Mouse (Mus musculus) CH12.LX (cell line): Measurements from ENCODE around the gene Olfr981. TPM values are rescaled to one million over a fixed set of nuclear protein-coding genes. Genes with fewer than 3 reads are reported as not detected.

Experiments
- DNase-seq: peaks from one replicate; pipeline ENCODE4 v3.0.0-alpha.2; 2013; ENCODE audit errors: extremely low read depth
- H3K27ac ChIP-seq: 2 replicates; pipeline ENCODE4 v1.5.1; 2012; ENCODE audit warnings: low read depth, mild to moderate bottlenecking, control low read depth, moderate library complexity; ENCODE audit not compliant: insufficient read depth
- H3K27me3 ChIP-seq: replicated peaks from 2 replicates; pipeline ENCODE3; 2012; ENCODE audit warnings: inconsistent platforms
- H3K36me3 ChIP-seq, 2 experiments: replicated peaks in 1 of 2; 2 replicates each; pipeline versions ENCODE3 to v1.6.1; 2012; ENCODE audit warnings: inconsistent platforms in 1 of 2, low read length in 1 of 2, mild to moderate bottlenecking in 1 of 2, mixed read lengths in 1 of 2, moderate library complexity in 1 of 2; ENCODE audit not compliant: control insufficient read depth in 1 of 2, insufficient read depth in 1 of 2
- H3K4me1 ChIP-seq, 2 experiments: 2 replicates each; pipeline ENCODE4 v1.6.1; 2012; ENCODE audit warnings: inconsistent platforms in 1 of 2, moderate library complexity in 1 of 2; ENCODE audit not compliant: insufficient read depth in 2 of 2, control insufficient read depth in 1 of 2
- H3K4me2 ChIP-seq: 2 replicates; pipeline ENCODE4 v1.6.1; 2012; ENCODE audit warnings: low read depth, mild to moderate bottlenecking, control low read depth; ENCODE audit not compliant: poor library complexity, insufficient read depth, severe bottlenecking
- H3K4me3 ChIP-seq, 3 experiments: fragments of 150-350 bp in 1 of 3; sonication (generic) in 1 of 3; replicated peaks in 1 of 3; 2 replicates each; pipeline versions ENCODE3 to v1.5.1; 2011 to 2012; ENCODE audit warnings: low read depth in 2 of 3, low read length in 2 of 3, mild to moderate bottlenecking in 2 of 3, moderate library complexity in 2 of 3, control low read depth in 1 of 3, improper control_type of control experiment in 1 of 3, inconsistent platforms in 1 of 3, mixed read lengths in 1 of 3; ENCODE audit not compliant: poor library complexity in 1 of 3
- H3K79me2 ChIP-seq: replicated peaks from 2 replicates; pipeline ENCODE4 v1.6.1; 2012; ENCODE audit warnings: mild to moderate bottlenecking, moderate library complexity; ENCODE audit not compliant: control insufficient read depth, poor library complexity, insufficient read depth, severe bottlenecking; ENCODE audit errors: extremely low read depth
- H3K9ac ChIP-seq: 2 replicates; pipeline ENCODE4 v1.6.1; 2012; ENCODE audit warnings: low read depth, mild to moderate bottlenecking, control low read depth, moderate library complexity; ENCODE audit not compliant: insufficient read depth
- H3K9me3 ChIP-seq: replicated peaks from 2 replicates; pipeline ENCODE3; 2012; ENCODE audit warnings: low read length, inconsistent platforms, mixed read lengths
- CHD2 ChIP-seq: IDR thresholded peaks from 2 replicates; pipeline ENCODE4 v1.6.1; 2011; ENCODE audit warnings: low read length, improper control_type of control experiment
- E2F4 ChIP-seq: IDR thresholded peaks from 2 replicates; pipeline ENCODE4 v1.6.1; 2011; ENCODE audit warnings: low read depth, low read length, improper control_type of control experiment; ENCODE audit not compliant: insufficient replicate concordance
- ELF1 ChIP-seq: IDR thresholded peaks from 2 replicates; pipeline ENCODE4 v1.6.1; 2014; ENCODE audit warnings: low read depth, mild to moderate bottlenecking, inconsistent platforms, low read length, improper control_type of control experiment
- IRF4 ChIP-seq: IDR thresholded peaks from 2 replicates; pipeline ENCODE4 v1.6.1; 2014; ENCODE audit warnings: low read depth, mild to moderate bottlenecking, inconsistent platforms, low read length, improper control_type of control experiment
- PAX5 ChIP-seq: IDR thresholded peaks from 2 replicates; pipeline ENCODE4 v1.6.1; 2012; ENCODE audit warnings: low read length, inconsistent platforms, mixed read lengths
- RAD21 ChIP-seq: IDR thresholded peaks from 2 replicates; pipeline ENCODE4 v1.6.1; 2011; ENCODE audit warnings: low read depth, mild to moderate bottlenecking, low read length, improper control_type of control experiment, moderate library complexity
- RCOR1 ChIP-seq: conservative IDR thresholded peaks from 2 replicates; pipeline ENCODE4 v1.6.1; 2012; ENCODE audit warnings: low read depth, mild to moderate bottlenecking, inconsistent platforms, low read length, improper control_type of control experiment
- USF1 ChIP-seq: IDR thresholded peaks from 2 replicates; pipeline ENCODE4 v1.6.1; 2014; ENCODE audit warnings: low read depth, mild to moderate bottlenecking, inconsistent platforms, low read length, improper control_type of control experiment
- USF2 ChIP-seq: conservative IDR thresholded peaks from 2 replicates; pipeline ENCODE4 v1.6.1; 2011; ENCODE audit warnings: low read depth, low read length, improper control_type of control experiment
- ZNF384 ChIP-seq: IDR thresholded peaks from 2 replicates; pipeline ENCODE4 v1.6.1; 2012; ENCODE audit warnings: low read depth, low read length, improper control_type of control experiment, inconsistent platforms
- dilution Hi-C: fragments of 300-500 bp; cut with MboI; formaldehyde crosslinking; loops from 2 replicates; pipeline ENCODE4 v1.14.3; 2020; ENCODE audit warnings: low sequenced_read_pairs; ENCODE audit not compliant: extremely low pct_unique_long_range_greater_than_20kb, extremely low pct_ligation_motif_present
- in situ Hi-C: fragments of 300-500 bp; cut with MboI; formaldehyde crosslinking; loops from 3 replicates; pipeline ENCODE4 v1.14.3; 2019; ENCODE audit warnings: low sequenced_read_pairs, low pct_ligation_motif_present, low pct_unique_long_range_greater_than_20kb, mixed read lengths
- polyA plus RNA-seq: library from polyadenylated mRNA; unstranded; fragments of >175 nt; gene quantifications from 2 replicates; pipeline ENCODE4 v1.2.1, GENCODE M21; 2012; ENCODE audit warnings: low read depth; ENCODE audit not compliant: insufficient read length
- total RNA-seq, 2 experiments: library from RNA; depleted of rRNA; stranded (reverse); fragments of 300-350 nt in 1 of 2; fragments of >200 nt in 1 of 2; gene quantifications; 2 replicates each; pipeline ENCODE4 v1.2.3; 2012 to 2014

The Olfr981 gene
- total and polyA plus RNA-seq, 3 experiments: not detected

- dilution Hi-C loops (no loop called here), in situ Hi-C loops (no loop called here)
- no peak within 1 kb of the TSS for H3K4me3 ChIP-seq
- H3K9me3 ChIP-seq: no peaks in the 10 kb centered on the region
- H3K4me1 ChIP-seq: peaks cover 0 to 4% of the 10 kb centered on the region in 2 experiments; a peak in 2 of 4 replicates
- no peak within 1 kb of the TSS for H3K9ac ChIP-seq
- no peak for DNase-seq
- H3K27ac ChIP-seq: no peak within 1 kb of the TSS
- H3K36me3 ChIP-seq: no peaks in the 10 kb centered on the region
- no peak within 1 kb of the TSS for H3K4me2 ChIP-seq
- no peaks in the 10 kb centered on the region for H3K27me3 ChIP-seq
- no peak for TF ChIP-seq RCOR1
- TF ChIP-seq ELF1: no peak
- no peak for TF ChIP-seq E2F4
- H3K79me2 ChIP-seq: no peaks in the 10 kb centered on the region
These were observed 17.9 kb upstream of the Olfr981 start, which contains the start of gene Olfr979 for GRCm38 (mm10) chr9:40003365-40003764. TSS of gene Olfr979 (minus strand) at chr9:40003465.

- dilution Hi-C loops: no loop called here
These were observed 11.8 kb upstream of the Olfr981 start, which contains the start of gene Olfr980 for GRCm38 (mm10) chr9:40009482-40009881. TSS of gene Olfr980 (minus strand) at chr9:40009582.

DNA sequence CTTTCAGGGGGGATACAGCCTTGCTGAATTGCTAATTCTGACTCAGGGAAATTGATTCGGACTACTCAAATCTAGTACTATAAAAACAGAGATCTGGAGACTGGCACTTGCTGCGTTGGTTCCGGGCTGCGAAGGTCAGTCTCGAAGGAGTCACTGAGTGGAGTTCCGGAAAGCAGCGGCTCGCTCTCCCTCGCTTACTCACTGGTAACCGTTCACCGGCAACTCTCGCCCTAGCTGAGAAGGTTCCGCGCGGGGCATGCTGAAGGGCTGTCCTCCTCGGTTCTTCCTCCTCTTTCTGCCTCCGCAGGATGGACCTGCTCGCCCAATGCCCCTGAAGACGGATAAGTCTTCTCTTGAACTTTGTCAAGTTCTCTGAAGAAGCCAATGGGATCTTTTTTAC, 28.9 kb downstream of the Olfr981 start:
- H3K79me2 ChIP-seq: no peaks in the 10 kb centered on the region
- dilution Hi-C loops: no loop called here
- TF ChIP-seq USF1 (no peak), CHD2 (no peak), PAX5 (no peak), ZNF384 (no peak), RAD21 (no peak)

More at GRCm38 (mm10) chr9:40009482-40009881, 11.8 kb upstream of the Olfr981 start, which contains the start of gene Olfr980:
- no peaks in the 10 kb centered on the region for H3K79me2 ChIP-seq
- H3K4me2 ChIP-seq: no peak within 1 kb of the TSS
- H3K9me3 ChIP-seq: no peaks in the 10 kb centered on the region
- TF ChIP-seq IRF4: no peak
- TF ChIP-seq USF2: no peak
- H3K4me1 ChIP-seq: no peaks in the 10 kb centered on the region
- in situ Hi-C loops: no loop called here
- no peak for DNase-seq
- no peaks in the 10 kb centered on the region for H3K27me3 ChIP-seq
- no peak within 1 kb of the TSS for H3K4me3 ChIP-seq
- H3K36me3 ChIP-seq: no peaks in the 10 kb centered on the region
- H3K27ac ChIP-seq: no peak within 1 kb of the TSS
- H3K9ac ChIP-seq: no peak within 1 kb of the TSS

More for the DNA sequence above, 28.9 kb downstream of the Olfr981 start:
- Histone ChIP-seq H3K9me3 (no peaks in the 10 kb centered on the region), H3K9ac (no peak overlapping the region), H3K27me3 (no peaks in the 10 kb centered on the region), H3K36me3 (no peaks in the 10 kb centered on the region), H3K4me2 (no peak overlapping the region), H3K4me1 (no peaks in the 10 kb centered on the region), H3K27ac (no peak overlapping the region), H3K4me3 (no peak overlapping the region)
- in situ Hi-C loops: no loop called here
- no peak for DNase-seq
